Mouse (Mus musculus): Measurements from ENCODE around the gene Tesc.

Gene Tesc

GRCm38 (mm10) chr5:118015028-118015427 lies 12.5 kb upstream of the Tesc start:
- in situ Hi-C loops (cut with MseI, MboI): no loop called here

GRCm38 (mm10) chr5:118015669-118016068 lies 11.9 kb upstream of the Tesc start:
- in situ Hi-C loops (cut with MseI, MboI): no loop called here

- in situ Hi-C loops (cut with MseI, MboI): no loop called here
Observed at GRCm38 (mm10) chr5:118017527-118017926, 10.0 kb upstream of the Tesc start.

- in situ Hi-C loops (cut with MseI, MboI): no loop called here
Observed at GRCm38 (mm10) chr5:118019905-118020304, 7.6 kb upstream of the Tesc start.

GRCm38 (mm10) chr5:118023053-118023452 lies 4.5 kb upstream of the Tesc start:
- in situ Hi-C loops (cut with MseI, MboI): no loop called here

GRCm38 (mm10) chr5:118025880-118026279 lies 1.7 kb upstream of the Tesc start:
- in situ Hi-C loops (cut with MseI, MboI): no loop called here

- in situ Hi-C loops (cut with MseI, MboI): no loop called here
Observed at GRCm38 (mm10) chr5:118026343-118026742, 1.2 kb upstream of the Tesc start.

- in situ Hi-C loops (cut with MseI, MboI): no loop called here
Observed at GRCm38 (mm10) chr5:118027101-118027697, 344 bp upstream of the Tesc start.

GRCm38 (mm10) chr5:118028191-118029034 lies 870 bp downstream of the Tesc start:
- in situ Hi-C loops (cut with MseI, MboI): no loop called here

- in situ Hi-C loops (cut with MseI, MboI): no loop called here
Observed at GRCm38 (mm10) chr5:118029035-118029408, 1.5 kb downstream of the Tesc start.

- in situ Hi-C loops (cut with MseI, MboI): no loop called here
Observed at GRCm38 (mm10) chr5:118029420-118029819, 1.9 kb downstream of the Tesc start.

- in situ Hi-C loops (cut with MseI, MboI): no loop called here
Observed at GRCm38 (mm10) chr5:118030022-118030675, 2.6 kb downstream of the Tesc start.

- in situ Hi-C loops (cut with MseI, MboI): no loop called here
Observed at GRCm38 (mm10) chr5:118031059-118031458, 3.5 kb downstream of the Tesc start.

GRCm38 (mm10) chr5:118031508-118031907 lies 4.0 kb downstream of the Tesc start:
- in situ Hi-C loops (cut with MseI, MboI): no loop called here

- in situ Hi-C loops (cut with MseI, MboI): no loop called here
Observed at GRCm38 (mm10) chr5:118033328-118033727, 5.8 kb downstream of the Tesc start.

GRCm38 (mm10) chr5:118033740-118034139 lies 6.2 kb downstream of the Tesc start:
- in situ Hi-C loops (cut with MseI, MboI): no loop called here

- in situ Hi-C loops (cut with MseI, MboI): no loop called here
Observed at GRCm38 (mm10) chr5:118034632-118035031, 7.1 kb downstream of the Tesc start.

GRCm38 (mm10) chr5:118035786-118036185 lies 8.2 kb downstream of the Tesc start:
- in situ Hi-C loops (cut with MseI, MboI): no loop called here

GRCm38 (mm10) chr5:118036888-118037797 lies 9.6 kb downstream of the Tesc start:
- in situ Hi-C loops (cut with MseI, MboI): no loop called here

GRCm38 (mm10) chr5:118037798-118038484 lies 10.4 kb downstream of the Tesc start:
- in situ Hi-C loops (cut with MseI, MboI): no loop called here

- in situ Hi-C loops (cut with MseI, MboI): no loop called here
Observed at GRCm38 (mm10) chr5:118039241-118039668, 11.7 kb downstream of the Tesc start.
